Mouse (Mus musculus) adrenal gland, adult 18-20 months (tissue): ENCODE measurements around the gene Klhl5. TPM values are rescaled to one million over a fixed set of nuclear protein-coding genes. Genes with fewer than 3 reads are reported as not detected.

ENCODE experiments used
- DNase-seq, 2 experiments: peaks; one replicate each; pipeline ENCODE4 v3.0.0; 2021 to 2022; ENCODE audit warnings: low spot score in 2 of 2
- long read RNA-seq, 2 experiments: library from polyadenylated mRNA; stranded (forward); transcript quantifications; one replicate each; pipeline ENCODE4 v2.0.0; 2021
- total RNA-seq, 2 experiments: library from RNA; stranded (reverse); gene quantifications; 1 replicate in 1 of 2; 2 replicates in 1 of 2; pipeline ENCODE4 v1.2.3; 2021

Klhl5 gene
- total RNA-seq, result 10 to 100 TPM; 44.1 to 47.7 TPM
- long read RNA-seq, experiment 1, transcript Klhl5-204 (11 exons, 3,149 nt), result major isoform, 41 of 51 reads
- long read RNA-seq, experiment 1, partial matches to known transcripts, result 5 of 51 reads
- long read RNA-seq, experiment 1, other reads (novel, unspliced or antisense), result 5 of 51 reads
- long read RNA-seq, experiment 2, transcript Klhl5-204 (11 exons, 3,149 nt), result major isoform, 81 of 106 reads
- long read RNA-seq, experiment 2, partial matches to known transcripts, result 14 of 106 reads
- long read RNA-seq, experiment 2, other reads (novel, unspliced or antisense), result 11 of 106 reads

- peak; percentile 93 for DNase-seq
These were observed at the start of gene Klhl5 for GRCm38 (mm10) chr5:65106876-65107772. TSS of gene Klhl5 (plus strand) at chr5:65107539.

- DNase-seq, result no peak
These were observed 49.7 kb upstream of the Klhl5 start for GRCm38 (mm10) chr5:65057596-65057995.

- no peak for DNase-seq
These were observed 47.5 kb upstream of the Klhl5 start for GRCm38 (mm10) chr5:65059806-65060205.

- DNase-seq, result no peak
These were observed 45.1 kb upstream of the Klhl5 start for GRCm38 (mm10) chr5:65062236-65062635.

GRCm38 (mm10) chr5:65063266-65063665 is 44.1 kb upstream of the Klhl5 start:
- no peak for DNase-seq

GRCm38 (mm10) chr5:65068166-65068565 is 39.2 kb upstream of the Klhl5 start:
- DNase-seq, result no peak

- DNase-seq, result no peak
These were observed 37.5 kb upstream of the Klhl5 start for GRCm38 (mm10) chr5:65069872-65070271.

- no peak for DNase-seq
These were observed 35.6 kb upstream of the Klhl5 start for GRCm38 (mm10) chr5:65071689-65072118.

- DNase-seq, result no peak
These were observed 34.1 kb upstream of the Klhl5 start for GRCm38 (mm10) chr5:65073247-65073646.

- no peak for DNase-seq
These were observed 32.6 kb upstream of the Klhl5 start for GRCm38 (mm10) chr5:65074693-65075092.

GRCm38 (mm10) chr5:65076087-65076486 is 31.3 kb upstream of the Klhl5 start:
- no peak for DNase-seq

- no peak for DNase-seq
These were observed 30.6 kb upstream of the Klhl5 start for GRCm38 (mm10) chr5:65076748-65077147.

GRCm38 (mm10) chr5:65078081-65078480 is 29.3 kb upstream of the Klhl5 start:
- no peak for DNase-seq

GRCm38 (mm10) chr5:65079881-65080280 is 27.5 kb upstream of the Klhl5 start:
- DNase-seq, result no peak

GRCm38 (mm10) chr5:65081836-65082235 is 25.5 kb upstream of the Klhl5 start:
- DNase-seq, result no peak

- peak; percentile 34 to 35 for DNase-seq
These were observed 20.8 kb upstream of the Klhl5 start for GRCm38 (mm10) chr5:65086522-65086921.

- DNase-seq, result no peak
These were observed 17.6 kb upstream of the Klhl5 start for GRCm38 (mm10) chr5:65089707-65090106.

GRCm38 (mm10) chr5:65091184-65091858 is 16.0 kb upstream of the Klhl5 start:
- no peak for DNase-seq

- DNase-seq, result no peak
These were observed 15.4 kb upstream of the Klhl5 start, which contains the start of gene Tmem156 for GRCm38 (mm10) chr5:65091921-65092320. TSS of gene Tmem156 (minus strand) at chr5:65092132.

GRCm38 (mm10) chr5:65093769-65094168 is 13.6 kb upstream of the Klhl5 start:
- no peak for DNase-seq

GRCm38 (mm10) chr5:65094902-65095545 is 12.3 kb upstream of the Klhl5 start:
- no peak for DNase-seq
